Mouse (Mus musculus): Measurements from ENCODE around the gene Srbd1. TPM values are rescaled to one million over a fixed set of nuclear protein-coding genes. Genes with fewer than 3 reads are reported as not detected.

The Srbd1 gene
- polyA plus RNA-seq, 1 experiment from 2014 or later: 24.2 TPM

DNA sequence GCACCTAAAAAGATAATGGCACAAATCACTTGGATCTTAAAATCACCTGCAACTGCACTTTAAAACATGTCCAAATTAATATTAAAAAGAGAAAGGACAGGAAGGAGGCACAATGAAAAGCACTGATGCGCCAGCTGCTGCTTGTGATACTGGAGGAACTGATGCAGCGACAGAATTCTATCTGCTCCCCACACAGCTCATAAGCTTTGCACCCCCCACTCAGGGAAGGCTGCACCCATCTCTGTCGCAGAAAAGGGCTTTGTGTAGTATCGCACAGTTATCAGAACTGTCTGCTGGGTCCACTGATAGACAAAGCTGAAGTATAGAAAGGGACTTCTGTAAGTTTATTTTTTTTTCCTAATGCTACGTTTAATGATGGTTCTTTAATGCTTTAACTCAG, 143.3 kb downstream of the Srbd1 start:
- WGBS: 91% methylated on average over 5 of the region's 5 CpGs
- H3K4me1 ChIP-seq: no peaks in the 10 kb centered on the region

DNA sequence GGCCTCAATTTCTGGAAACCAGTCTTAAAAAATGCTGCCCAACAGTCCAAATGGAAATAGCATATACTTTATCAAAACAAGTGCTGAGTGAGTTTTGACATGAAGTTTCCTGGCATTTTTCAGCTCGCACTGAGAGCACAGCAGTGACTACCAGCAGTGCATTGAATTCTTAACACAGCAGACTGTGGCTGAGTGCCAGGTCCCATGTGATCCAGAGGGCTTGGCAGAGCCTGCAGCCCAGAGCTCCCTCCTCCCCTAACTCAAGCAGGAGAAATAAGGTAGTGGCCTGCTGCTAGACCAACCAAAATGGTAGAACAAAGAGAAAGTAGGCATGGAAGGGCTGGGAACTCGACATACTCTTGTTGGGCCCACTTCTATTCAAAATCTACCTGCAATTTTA, 149.2 kb downstream of the Srbd1 start:
- Histone ChIP-seq H3K27me3 (no peaks in the 10 kb centered on the region), H3K27ac (peak overlapping the region; percentile 54; the same call in 1 of the 2 replicates), H3K9me3 (peaks cover 3% of the 10 kb centered on the region; the same call in 1 of the 2 replicates), H3K36me3 (0 out of 2 replicates have a peak, but pooled peaks cover 4% of the 10 kb centered on the region), H3K9ac (no peak overlapping the region), H3K4me1 (peaks cover 23% of the 10 kb centered on the region), H3K4me2 (replicated peaks) (no peak overlapping the region), H3K4me3 (no peak overlapping the region)
- 75% methylated on average over 2 of the region's 2 CpGs for WGBS
- no peak for ATAC-seq (ENCODE audit: insufficient number of reproducible peaks, insufficient read depth, low FRiP score, low TSS enrichment)

More for the DNA sequence above, 143.3 kb downstream of the Srbd1 start:
- Histone ChIP-seq H3K9me3 (peaks cover 3% of the 10 kb centered on the region; the same call in 1 of the 2 replicates), H3K4me2 (replicated peaks) (no peak overlapping the region), H3K4me3 (no peak overlapping the region), H3K9ac (no peak overlapping the region), H3K27me3 (no peaks in the 10 kb centered on the region), H3K27ac (no peak overlapping the region), H3K36me3 (0 out of 2 replicates have a peak, but pooled peaks cover 4% of the 10 kb centered on the region)
- no peak for ATAC-seq (ENCODE audit: insufficient number of reproducible peaks, insufficient read depth, low FRiP score, low TSS enrichment)

DNA sequence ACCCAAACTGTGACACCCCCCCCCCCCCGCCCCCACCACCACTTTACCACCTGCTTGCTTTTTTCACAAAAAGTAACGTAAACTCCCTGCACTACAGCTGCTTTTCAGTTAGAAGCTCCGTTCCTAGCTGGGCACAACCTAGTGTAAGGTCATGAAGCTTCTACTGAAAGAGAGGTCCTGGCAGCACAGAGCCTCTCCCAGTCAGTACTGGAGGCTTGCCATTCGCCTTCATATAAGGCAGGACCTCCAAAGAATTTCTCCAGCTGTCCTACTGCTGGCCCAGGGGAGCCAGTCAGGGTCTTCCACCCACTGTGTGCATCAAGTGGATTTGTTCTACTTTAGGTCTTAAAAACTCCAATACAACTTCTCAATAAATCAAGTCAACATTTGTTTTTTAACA, 149.9 kb downstream of the Srbd1 start:
- H3K4me1 ChIP-seq: peaks cover 30% of the 10 kb centered on the region
- no peak overlapping the region for H3K4me2 ChIP-seq (replicated peaks)
- H3K36me3 ChIP-seq: 0 out of 2 replicates have a peak, but pooled peaks cover 4% of the 10 kb centered on the region
- no peak for ATAC-seq (ENCODE audit: insufficient number of reproducible peaks, insufficient read depth, low FRiP score, low TSS enrichment)
- WGBS: 88% methylated on average over 4 of the region's 4 CpGs
- peaks cover 3% of the 10 kb centered on the region; the same call in 1 of the 2 replicates for H3K9me3 ChIP-seq
- no peak overlapping the region for H3K9ac ChIP-seq
- H3K27ac ChIP-seq: no peak overlapping the region
- H3K27me3 ChIP-seq: no peaks in the 10 kb centered on the region
- H3K4me3 ChIP-seq: no peak overlapping the region

DNA sequence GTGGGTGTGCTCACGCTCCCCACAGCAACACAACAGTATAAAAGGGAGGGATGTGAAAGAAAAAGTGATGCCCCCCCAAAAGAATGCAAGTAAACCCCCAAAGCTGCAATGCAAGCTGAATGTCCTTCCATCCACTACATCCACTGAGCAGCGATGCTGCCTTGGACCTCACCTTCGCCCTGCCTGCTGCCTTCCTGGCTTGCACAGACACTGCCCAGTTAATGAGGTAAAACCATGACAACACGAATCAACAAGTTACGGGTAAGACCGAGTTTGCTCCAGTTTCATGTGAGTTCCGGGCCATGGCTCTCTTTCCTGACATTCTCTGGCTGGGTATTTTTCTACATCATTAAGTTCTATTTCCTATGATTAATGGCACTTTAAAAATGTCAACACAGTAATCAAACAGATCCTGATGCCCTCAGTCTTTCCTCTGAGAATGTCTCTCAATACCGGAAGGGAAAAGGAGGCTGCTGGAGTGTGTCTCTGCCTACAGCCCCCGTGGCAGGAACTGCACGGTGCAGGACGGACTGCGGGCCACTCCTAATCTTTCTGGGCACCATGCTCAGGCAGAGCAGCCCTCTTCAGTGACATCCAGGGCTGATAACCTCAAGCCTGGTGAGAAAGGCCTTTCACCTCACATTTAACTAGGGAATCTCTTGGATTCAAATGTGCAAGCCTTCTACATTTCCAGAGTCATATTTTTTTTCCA, 155.8 kb downstream of the Srbd1 start:
- no peak overlapping the region for H3K4me2 ChIP-seq (replicated peaks)
- 74% methylated on average over 12 of the region's 12 CpGs for WGBS
- H3K36me3 ChIP-seq: no peaks in the 10 kb centered on the region
- 0 out of 2 replicates have a peak overlapping the region, but pooled peaks have one; percentile 32 for H3K27ac ChIP-seq
- H3K9me3 ChIP-seq: no peaks in the 10 kb centered on the region
- H3K4me3 ChIP-seq: no peak overlapping the region
- ATAC-seq (ENCODE audit: insufficient number of reproducible peaks, insufficient read depth, low FRiP score, low TSS enrichment): no peak
- H3K9ac ChIP-seq: no peak overlapping the region
- peaks cover 58% of the 10 kb centered on the region for H3K4me1 ChIP-seq
- no peaks in the 10 kb centered on the region for H3K27me3 ChIP-seq

DNA sequence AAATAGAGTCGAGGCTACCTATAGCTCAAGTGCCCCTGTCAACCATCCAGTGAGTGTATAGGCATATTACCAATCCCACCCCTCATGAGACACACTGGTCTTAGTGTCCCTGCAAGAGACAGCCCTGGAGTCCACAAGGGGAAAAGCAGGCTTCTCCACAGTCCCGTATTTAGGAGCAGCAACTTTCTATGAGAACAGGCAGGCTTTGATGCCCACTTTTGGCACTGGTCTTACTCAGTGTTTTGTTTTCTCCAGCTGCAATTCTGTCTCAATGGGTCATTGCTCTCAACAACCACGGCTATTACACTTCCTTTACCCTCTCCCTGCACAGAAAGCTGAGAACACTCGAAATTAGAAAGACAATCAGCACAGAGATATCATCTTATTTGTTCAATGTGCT, 157.4 kb downstream of the Srbd1 start:
- no peak overlapping the region for H3K9ac ChIP-seq
- H3K27me3 ChIP-seq: no peaks in the 10 kb centered on the region
- no peaks in the 10 kb centered on the region for H3K9me3 ChIP-seq
- H3K27ac ChIP-seq: peak overlapping the region; percentile 5; the same call in 1 of the 2 replicates
- peaks cover 58% of the 10 kb centered on the region for H3K4me1 ChIP-seq
- no peak overlapping the region for H3K4me3 ChIP-seq
- H3K4me2 ChIP-seq (replicated peaks): no peak overlapping the region
- no peak for ATAC-seq (ENCODE audit: insufficient number of reproducible peaks, insufficient read depth, low FRiP score, low TSS enrichment)
- no peaks in the 10 kb centered on the region; the same call in 1 of the 2 replicates for H3K36me3 ChIP-seq
- WGBS: 53% methylated on average over 4 of the region's 4 CpGs

DNA sequence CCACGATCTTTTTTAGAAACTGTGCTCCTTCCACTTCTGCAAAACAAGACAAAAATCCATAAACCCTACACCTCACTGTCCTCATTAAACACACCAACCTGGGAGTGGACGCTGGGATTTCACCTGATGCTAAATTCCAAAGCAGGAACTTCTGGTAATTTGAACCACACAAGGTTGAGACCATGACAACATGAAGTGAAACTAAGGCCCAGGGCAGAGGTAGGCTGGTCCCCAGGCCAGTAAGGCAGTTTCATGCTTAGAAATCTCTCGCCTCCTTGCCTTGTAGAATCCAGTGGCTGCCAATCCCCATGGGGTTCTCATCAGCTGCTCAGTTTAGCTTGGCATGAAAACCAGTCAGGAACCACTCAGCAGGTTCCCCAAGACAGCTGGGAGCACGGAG, 158.4 kb downstream of the Srbd1 start:
- peaks cover 5% of the 10 kb centered on the region for H3K36me3 ChIP-seq
- H3K9me3 ChIP-seq: no peaks in the 10 kb centered on the region
- no peaks in the 10 kb centered on the region for H3K27me3 ChIP-seq
- no peak for ATAC-seq (ENCODE audit: insufficient number of reproducible peaks, insufficient read depth, low FRiP score, low TSS enrichment)
- no peak overlapping the region for H3K4me3 ChIP-seq
- 61% methylated on average over 4 of the region's 4 CpGs for WGBS
- H3K4me1 ChIP-seq: peaks cover 53% of the 10 kb centered on the region
- peak overlapping the region; percentile 32 for H3K27ac ChIP-seq
- H3K4me2 ChIP-seq (replicated peaks): no peak overlapping the region
- no peak overlapping the region for H3K9ac ChIP-seq

DNA sequence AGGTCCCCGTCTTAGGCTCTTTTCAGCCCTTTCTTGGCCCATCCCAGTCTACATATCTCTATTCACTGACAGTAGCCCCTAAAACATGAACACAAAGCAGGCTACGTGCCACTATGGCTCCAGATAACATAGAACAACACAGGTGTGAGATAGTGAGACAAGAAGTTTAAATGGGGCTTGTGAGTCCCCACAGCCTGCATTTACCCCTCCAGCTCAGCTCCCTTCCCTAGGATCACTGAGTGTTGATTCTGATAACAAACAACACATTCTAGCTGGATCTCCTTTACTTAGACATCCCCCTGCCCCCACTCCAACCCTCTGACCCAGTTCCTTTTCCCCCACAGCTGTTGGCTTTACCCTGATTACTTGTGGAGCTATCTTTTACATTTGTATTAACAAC, 158.8 kb downstream of the Srbd1 start:
- Histone ChIP-seq H3K9me3 (no peaks in the 10 kb centered on the region), H3K4me1 (peaks cover 49% of the 10 kb centered on the region), H3K4me3 (no peak overlapping the region), H3K27me3 (no peaks in the 10 kb centered on the region), H3K36me3 (peaks cover 5% of the 10 kb centered on the region), H3K9ac (no peak overlapping the region), H3K4me2 (replicated peaks) (no peak overlapping the region), H3K27ac (peak overlapping the region; percentile 7; the same call in 1 of the 2 replicates)
- WGBS: 75% methylated on average over 2 of the region's 2 CpGs
- ATAC-seq (ENCODE audit: insufficient number of reproducible peaks, insufficient read depth, low FRiP score, low TSS enrichment): no peak

DNA sequence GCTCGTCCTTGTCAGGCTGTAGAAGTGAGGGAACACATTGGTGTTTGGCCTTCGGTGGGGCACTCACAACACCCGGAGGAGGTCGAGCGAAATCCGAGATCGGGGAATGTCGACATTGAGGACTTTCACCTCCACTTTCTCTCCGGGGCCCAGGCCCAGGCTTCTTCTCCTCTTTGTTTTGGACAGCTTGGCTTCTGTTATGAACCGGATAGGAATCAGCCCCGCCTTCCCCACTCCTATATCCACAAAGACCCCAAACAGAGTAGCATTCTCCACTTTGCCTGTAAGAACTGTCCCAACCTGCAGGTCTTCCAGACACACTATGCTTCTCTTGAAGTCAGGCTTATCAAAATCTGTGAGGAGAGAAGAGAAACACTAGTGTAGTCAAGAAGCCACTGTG, 159.8 kb downstream of the Srbd1 start:
- Histone ChIP-seq H3K27me3 (no peaks in the 10 kb centered on the region), H3K4me3 (no peak overlapping the region), H3K4me1 (peaks cover 38% of the 10 kb centered on the region), H3K9ac (no peak overlapping the region), H3K9me3 (no peaks in the 10 kb centered on the region), H3K27ac (peak overlapping the region; percentile 46; the same call in 1 of the 2 replicates), H3K4me2 (replicated peaks) (no peak overlapping the region), H3K36me3 (peaks cover 5% of the 10 kb centered on the region)
- ATAC-seq (ENCODE audit: insufficient number of reproducible peaks, insufficient read depth, low FRiP score, low TSS enrichment): no peak
- WGBS: 75% methylated on average over 11 of the region's 11 CpGs

DNA sequence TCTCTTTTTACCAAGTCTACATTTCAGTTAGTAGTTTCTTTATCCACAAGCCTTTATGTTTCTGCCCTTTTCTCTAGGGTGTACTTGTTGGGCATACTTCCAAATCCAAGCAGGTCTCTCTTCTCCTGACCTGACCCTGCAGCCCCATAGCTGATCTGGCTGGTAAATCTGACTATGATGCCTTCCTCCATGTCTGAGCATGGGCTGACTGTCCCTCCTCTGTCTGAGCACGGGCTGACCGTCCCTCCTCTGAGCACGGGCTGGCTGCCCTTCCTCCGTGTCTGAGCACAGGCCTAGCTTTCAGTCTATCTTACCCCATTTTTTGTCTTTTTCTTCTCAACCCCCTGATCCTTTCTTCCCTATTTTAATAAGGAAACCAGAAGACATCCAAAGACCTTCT, 162.7 kb downstream of the Srbd1 start:
- Histone ChIP-seq H3K9me3 (no peaks in the 10 kb centered on the region), H3K4me3 (no peak overlapping the region), H3K4me2 (replicated peaks) (no peak overlapping the region), H3K27ac (no peak overlapping the region), H3K9ac (no peak overlapping the region), H3K36me3 (peaks cover 5% of the 10 kb centered on the region), H3K4me1 (peaks cover 27% of the 10 kb centered on the region), H3K27me3 (no peaks in the 10 kb centered on the region)
- ATAC-seq (ENCODE audit: insufficient number of reproducible peaks, insufficient read depth, low FRiP score, low TSS enrichment): no peak
- 97% methylated on average over 4 of the region's 4 CpGs for WGBS

DNA sequence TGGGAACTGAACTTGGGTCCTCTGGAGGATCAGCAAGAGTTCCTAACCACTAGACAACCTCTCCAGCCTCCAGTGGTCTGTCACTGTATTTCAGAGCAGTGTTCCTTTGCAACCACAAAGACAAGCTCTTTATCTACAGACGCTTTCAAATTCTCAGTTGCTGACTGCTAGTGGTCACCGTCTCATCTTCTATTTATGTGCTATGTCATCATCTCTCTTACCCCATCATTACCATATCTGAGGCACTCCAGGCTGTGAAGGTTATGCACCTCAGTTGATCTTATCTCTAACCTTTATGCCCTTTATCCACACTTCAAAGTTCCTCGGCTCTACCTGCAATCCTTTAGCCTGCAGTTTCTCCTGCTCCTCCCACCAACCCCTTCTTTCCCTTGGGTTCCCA, 163.1 kb downstream of the Srbd1 start:
- no peaks in the 10 kb centered on the region for H3K27me3 ChIP-seq
- H3K9ac ChIP-seq: no peak overlapping the region
- ATAC-seq (ENCODE audit: insufficient number of reproducible peaks, insufficient read depth, low FRiP score, low TSS enrichment): no peak
- H3K36me3 ChIP-seq: peaks cover 5% of the 10 kb centered on the region
- peaks cover 23% of the 10 kb centered on the region for H3K4me1 ChIP-seq
- H3K4me3 ChIP-seq: no peak overlapping the region
- H3K9me3 ChIP-seq: no peaks in the 10 kb centered on the region
- H3K4me2 ChIP-seq (replicated peaks): no peak overlapping the region
- no peak overlapping the region for H3K27ac ChIP-seq
- WGBS: 92% methylated on average over 3 of the region's 3 CpGs

DNA sequence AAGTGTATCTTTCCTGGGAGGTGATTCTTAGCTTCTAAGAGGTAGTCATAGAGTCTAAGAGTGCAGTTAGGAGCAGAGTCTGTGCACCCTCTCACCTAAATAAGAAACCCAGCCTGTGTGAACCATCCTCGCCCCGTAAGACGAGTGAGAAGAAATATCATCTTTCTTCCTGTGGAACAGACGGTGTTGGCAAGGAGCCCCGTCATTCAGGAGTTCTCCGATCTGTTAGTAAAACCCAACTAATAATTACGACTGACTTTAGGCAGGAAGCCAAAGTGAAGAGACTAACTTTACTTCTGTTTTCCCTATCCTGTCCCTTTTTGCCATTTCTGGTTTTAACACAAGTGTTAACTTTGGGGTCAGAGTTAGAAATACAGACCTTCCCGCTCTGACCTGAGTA, 166.1 kb downstream of the Srbd1 start:
- Histone ChIP-seq H3K27me3 (no peaks in the 10 kb centered on the region), H3K9ac (no peak overlapping the region), H3K4me3 (no peak overlapping the region), H3K9me3 (no peaks in the 10 kb centered on the region), H3K27ac (no peak overlapping the region), H3K4me1 (peaks cover 10% of the 10 kb centered on the region; the same call in 1 of the 2 replicates), H3K4me2 (replicated peaks) (no peak overlapping the region), H3K36me3 (peaks cover 5% of the 10 kb centered on the region)
- WGBS: 63% methylated on average over 8 of the region's 8 CpGs
- no peak for ATAC-seq (ENCODE audit: insufficient number of reproducible peaks, insufficient read depth, low FRiP score, low TSS enrichment)

DNA sequence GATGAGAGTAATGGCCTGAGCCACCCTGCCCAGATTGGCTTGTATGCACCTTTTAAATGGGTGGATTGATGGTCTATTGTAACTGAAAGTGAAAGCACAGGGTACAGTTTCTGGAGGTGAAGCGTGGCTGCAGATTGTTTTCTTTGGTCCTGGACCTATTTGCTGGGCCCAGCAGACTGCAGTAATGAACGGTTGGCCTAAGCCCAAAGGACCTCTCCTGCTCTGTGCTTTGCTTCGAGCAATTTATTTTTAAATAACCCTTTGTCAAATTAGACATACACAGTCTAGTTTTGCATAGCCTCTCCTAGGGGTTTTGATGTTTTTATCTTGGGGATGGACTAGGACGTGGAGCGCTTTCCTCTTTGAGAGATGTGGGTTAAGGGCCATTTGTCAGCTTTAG, 169.9 kb downstream of the Srbd1 start:
- 62% methylated on average over 5 of the region's 5 CpGs for WGBS
- ATAC-seq (ENCODE audit: insufficient number of reproducible peaks, insufficient read depth, low FRiP score, low TSS enrichment): no peak
- H3K27ac ChIP-seq: no peak overlapping the region
- no peak overlapping the region for H3K9ac ChIP-seq
- peaks cover 29% of the 10 kb centered on the region for H3K4me1 ChIP-seq
- no peaks in the 10 kb centered on the region for H3K9me3 ChIP-seq
- H3K4me3 ChIP-seq: no peak overlapping the region
- H3K4me2 ChIP-seq (replicated peaks): no peak overlapping the region
- H3K36me3 ChIP-seq: no peaks in the 10 kb centered on the region
- no peaks in the 10 kb centered on the region for H3K27me3 ChIP-seq

Data from embryonic facial prominence, embryonic 12.5 days (tissue).